Comparison of ENCODE assay signal across 9 mouse cellular contexts in genomic region chr5:72646996-72647395, GRCm38 (mm10). TPM values are rescaled to one million over a fixed set of nuclear protein-coding genes. Genes with fewer than 3 reads are reported as not detected.
A peak's percentile ranks its signal among the peaks of the same experiment; 100 is the strongest.
DNase-seq lines count a peak whose midpoint lies in the region; ATAC-seq and TF ChIP-seq lines count a peak whose summit lies in the region.
"Had no signal": no experiment of that assay in that cellular context is flagged by ENCODE, and none has a peak within 500 bp of the region (broad histone marks: within the 10 kb centered on the region; RNA-seq: fewer than 3 reads in every experiment).

No protein-coding gene starts in this region.

- TF ChIP-seq POLR2A in cerebellum, adult 2 months (IDR thresholded peaks at IDR 0.05; ENCODE audit: borderline replicate concordance, insufficient read depth, low read length): no peak
- TF ChIP-seq POLR2A in spleen, adult 2 months (IDR thresholded peaks at IDR 0.05; ENCODE audit: low read depth, low read length): no peak

- no peaks in the 10 kb centered on the region for H3K9me3 ChIP-seq in liver, embryonic 12.5 days (replicated peaks)
- H3K9me3 ChIP-seq in stomach, embryonic 16.5 days (replicated peaks; ENCODE audit: control insufficient read depth, low read length): no peaks in the 10 kb centered on the region

- no peaks in the 10 kb centered on the region for H3K4me1 ChIP-seq in cerebellum, adult 2 months (ENCODE audit: control insufficient read depth, insufficient read depth, low read length)
- peaks cover 4% of the 10 kb centered on the region; the same call in 1 of the 2 replicates for H3K4me1 ChIP-seq in spleen, adult 2 months (ENCODE audit: control insufficient read depth, insufficient read depth, insufficient read length)
- peaks cover 14% of the 10 kb centered on the region for H3K4me1 ChIP-seq in liver, embryonic 12.5 days
- H3K4me1 ChIP-seq in stomach, embryonic 16.5 days (ENCODE audit: control insufficient read depth, insufficient read depth, low read length): peaks cover 5% of the 10 kb centered on the region; the same call in 1 of the 2 replicates

- peak overlapping the region; percentile 50 for H3K4me3 ChIP-seq in cerebellum, adult 2 months (replicated peaks; ENCODE audit: insufficient read depth, low read depth, low read length)
- peak overlapping the region; percentile 63; the same call in 1 of the 2 replicates for H3K4me3 ChIP-seq in spleen, adult 2 months (ENCODE audit: extremely low read depth, insufficient read depth, insufficient read length)
- H3K4me3 ChIP-seq in liver, embryonic 12.5 days: peak overlapping the region; percentile 59
- H3K4me3 ChIP-seq in stomach, embryonic 16.5 days (replicated peaks; ENCODE audit: low read length): peak overlapping the region; percentile 55

- H3K4me2 ChIP-seq in liver, embryonic 12.5 days: peak overlapping the region; percentile 83
- peak overlapping the region; percentile 61 for H3K4me2 ChIP-seq in stomach, embryonic 16.5 days (ENCODE audit: low read depth, low read length)

- no peak for DNase-seq in cerebellum, adult 2 months
- DNase-seq in cerebellum, adult 11 months: no peak
- DNase-seq in spleen, adult 2 months (ENCODE audit: low read depth in 1 of 2, low spot score in 2 of 2): no peak
- DNase-seq in spleen, postnatal 36 days (ENCODE audit: low spot score in 2 of 2): no peak
- DNase-seq in cerebellum, adult 18-20 months: no peak
- no peak for DNase-seq in urinary bladder, adult 18-20 months (ENCODE audit: low spot score in 2 of 2)

- no peak for TF ChIP-seq CTCF in cerebellum, adult 2 months (IDR thresholded peaks at IDR 0.05; ENCODE audit: borderline replicate concordance, insufficient read depth, low read depth, low read length)
- TF ChIP-seq CTCF in spleen, adult 2 months (IDR thresholded peaks at IDR 0.05; ENCODE audit: extremely low read depth, insufficient read depth, insufficient read length, insufficient replicate concordance): no peak

- ATAC-seq in liver, embryonic 12.5 days: no peak
- peak; percentile 31; the same call in 1 of the 2 replicates for ATAC-seq in stomach, embryonic 16.5 days (ENCODE audit: insufficient read depth, low FRiP score)

- no peak overlapping the region for H3K9ac ChIP-seq in liver, embryonic 12.5 days
- H3K9ac ChIP-seq in stomach, embryonic 16.5 days (ENCODE audit: low read length): peak overlapping the region; percentile 41; the same call in 1 of the 2 replicates

- no peaks in the 10 kb centered on the region for H3K36me3 ChIP-seq in spleen, adult 2 months (ENCODE audit: control insufficient read depth, insufficient read depth, low read length)
- no peaks in the 10 kb centered on the region for H3K36me3 ChIP-seq in liver, embryonic 12.5 days
- H3K36me3 ChIP-seq in stomach, embryonic 16.5 days (ENCODE audit: control insufficient read depth, insufficient read depth, low read length): no peaks in the 10 kb centered on the region

- no peak overlapping the region for H3K27ac ChIP-seq in cerebellum, adult 2 months (ENCODE audit: insufficient read depth, low read length)
- no peak overlapping the region for H3K27ac ChIP-seq in spleen, adult 2 months (ENCODE audit: insufficient read depth, low read length)
- no peak overlapping the region for H3K27ac ChIP-seq in liver, embryonic 12.5 days
- H3K27ac ChIP-seq in stomach, embryonic 16.5 days (ENCODE audit: low read length): peak overlapping the region; percentile 30; the same call in 1 of the 2 replicates

- no peaks in the 10 kb centered on the region; the same call in 1 of the 2 replicates for H3K27me3 ChIP-seq in cerebellum, adult 2 months (ENCODE audit: control insufficient read depth, insufficient read depth, low read length)
- H3K27me3 ChIP-seq in spleen, adult 2 months (ENCODE audit: control insufficient read depth, insufficient read depth, low read length): no peaks in the 10 kb centered on the region
- H3K27me3 ChIP-seq in liver, embryonic 12.5 days (replicated peaks): peaks cover 56% of the 10 kb centered on the region
- 0 out of 2 replicates have a peak, but pooled peaks cover 3% of the 10 kb centered on the region for H3K27me3 ChIP-seq in stomach, embryonic 16.5 days (ENCODE audit: control insufficient read depth, insufficient read depth, low read length)

- 25% methylated on average over 10 of the region's 10 CpGs for WGBS in cerebellum, adult 2 months
- WGBS in spleen, adult 2 months: 34% methylated on average over 10 of the region's 10 CpGs
- 25% methylated on average over 10 of the region's 10 CpGs for WGBS in liver, embryonic 12.5 days (ENCODE audit: insufficient replicate concordance)
- 25% methylated on average over 10 of the region's 10 CpGs for WGBS in stomach, embryonic 16.5 days

RNA-seq across cellular contexts. Expression of gene Nipal1, which starts 0.6 kb away (rescaled TPM):
- not detected in 2 replicates for polyA plus RNA-seq in cerebellum, adult 2 months (2012; rRNA removed)
- polyA plus RNA-seq in spleen, adult 2 months (2012; rRNA removed): 0.11 and 0.26 TPM in 2 replicates
- 1.2 and 2.6 TPM in 2 replicates for polyA plus RNA-seq in liver, embryonic 12.5 days (2016; fragmentation: Nextera tagmentation; extraction: Ambion mirVana)
- polyA plus RNA-seq in stomach, embryonic 16.5 days (2015; fragmentation: Nextera tagmentation; extraction: Ambion mirVana): 21.3 and 28.1 TPM in 2 replicates

RNA-seq across cellular contexts. Expression of gene Cnga1, which starts 2.9 kb away (rescaled TPM):
- not detected in 2 replicates for polyA plus RNA-seq in cerebellum, adult 2 months (2012; rRNA removed)
- polyA plus RNA-seq in spleen, adult 2 months (2012; rRNA removed): 0.04 and 0.18 TPM in 2 replicates
- polyA plus RNA-seq in liver, embryonic 12.5 days (2016; fragmentation: Nextera tagmentation; extraction: Ambion mirVana): not detected in 2 replicates
- polyA plus RNA-seq in stomach, embryonic 16.5 days (2015; fragmentation: Nextera tagmentation; extraction: Ambion mirVana): not detected in 2 replicates
- polyA plus RNA-seq: brain, embryonic 14.5 days had no signal

RNA-seq across cellular contexts. Expression of gene Gm5868, which starts 59.6 kb away (rescaled TPM):
- polyA plus RNA-seq in cerebellum, adult 2 months (2012; rRNA removed): 0.49 and 0.82 TPM in 2 replicates
- not detected in 2 replicates for polyA plus RNA-seq in spleen, adult 2 months (2012; rRNA removed)
- not detected in 2 replicates for polyA plus RNA-seq in liver, embryonic 12.5 days (2016; fragmentation: Nextera tagmentation; extraction: Ambion mirVana)
- 0.27 and 0.54 TPM in 2 replicates for polyA plus RNA-seq in stomach, embryonic 16.5 days (2015; fragmentation: Nextera tagmentation; extraction: Ambion mirVana)
